Mouse (Mus musculus) layer of hippocampus, adult 18-20 months (tissue): ENCODE results near the gene Rbms3. TPM values are rescaled to one million over a fixed set of nuclear protein-coding genes. Genes with fewer than 3 reads are reported as not detected.

Experiments
- DNase-seq, 2 experiments: peaks; one replicate each; pipeline ENCODE4 v3.0.0; 2022; ENCODE audit warnings: low spot score in 2 of 2
- total RNA-seq, 2 experiments: library from RNA; stranded (reverse); gene quantifications; 2 replicates each; pipeline ENCODE4 v1.2.3; 2021

Gene Rbms3
- total RNA-seq, 2 experiments from 2014 or later: 14.8 to 16.6 TPM

DNA sequence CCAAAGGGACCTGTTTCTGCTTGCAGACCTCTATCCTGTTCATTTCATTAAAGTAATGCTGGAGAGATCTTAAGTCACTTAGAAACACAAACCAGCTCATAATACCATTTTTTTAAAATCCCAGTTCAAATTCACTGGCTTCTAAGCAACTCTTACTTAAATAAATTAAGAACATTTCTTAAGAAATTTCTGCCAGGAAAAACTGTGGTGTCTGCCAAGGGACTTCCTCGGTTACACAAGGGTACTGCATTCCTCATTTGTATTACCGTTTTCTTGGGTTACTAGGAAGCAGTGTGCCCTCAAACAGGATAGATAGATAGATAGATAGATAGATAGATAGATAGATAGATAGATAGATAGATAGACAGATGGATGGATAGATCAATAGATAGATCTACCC is 627.6 kb downstream of the Rbms3 start:
- no peak for DNase-seq

DNA sequence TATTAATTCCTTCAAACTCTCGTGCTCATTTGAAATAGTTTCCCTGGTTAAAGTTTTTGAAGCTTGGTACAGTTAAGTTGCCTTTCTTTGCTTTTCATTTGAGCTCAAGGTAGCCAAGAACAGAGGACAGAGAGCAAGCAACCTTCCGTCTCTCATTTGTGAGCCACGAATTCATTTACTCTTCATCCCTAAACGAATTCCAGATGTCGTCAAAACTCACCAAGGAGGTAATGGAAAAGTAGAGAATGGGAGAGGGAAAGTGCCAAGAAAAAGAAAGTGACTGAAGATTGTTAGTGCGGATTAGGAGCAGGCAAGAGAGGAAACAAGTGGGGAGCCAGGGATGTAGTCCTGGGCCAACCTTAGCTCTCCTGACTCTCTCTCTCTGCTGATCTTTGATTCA is 630.5 kb downstream of the Rbms3 start:
- no peak for DNase-seq

DNA sequence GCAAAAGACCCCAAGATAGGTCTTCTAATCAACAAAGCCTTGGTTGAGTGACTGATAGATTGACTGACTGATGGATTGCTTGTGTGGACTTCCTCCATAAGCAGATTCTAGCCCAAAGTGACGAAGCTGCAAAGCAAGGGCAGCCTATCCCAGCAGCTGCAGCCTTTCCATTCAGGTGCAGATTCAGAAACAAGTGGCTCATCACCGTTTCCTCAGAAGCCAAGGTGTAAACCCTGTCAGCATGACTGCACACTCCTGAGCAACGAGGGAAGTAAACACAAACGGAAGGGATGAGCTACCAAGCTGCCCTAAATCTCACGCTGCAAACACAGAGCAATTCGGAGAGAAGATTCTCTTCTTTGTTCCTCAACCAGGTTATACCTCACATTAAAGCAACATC is 639.4 kb downstream of the Rbms3 start:
- DNase-seq: no peak

DNA sequence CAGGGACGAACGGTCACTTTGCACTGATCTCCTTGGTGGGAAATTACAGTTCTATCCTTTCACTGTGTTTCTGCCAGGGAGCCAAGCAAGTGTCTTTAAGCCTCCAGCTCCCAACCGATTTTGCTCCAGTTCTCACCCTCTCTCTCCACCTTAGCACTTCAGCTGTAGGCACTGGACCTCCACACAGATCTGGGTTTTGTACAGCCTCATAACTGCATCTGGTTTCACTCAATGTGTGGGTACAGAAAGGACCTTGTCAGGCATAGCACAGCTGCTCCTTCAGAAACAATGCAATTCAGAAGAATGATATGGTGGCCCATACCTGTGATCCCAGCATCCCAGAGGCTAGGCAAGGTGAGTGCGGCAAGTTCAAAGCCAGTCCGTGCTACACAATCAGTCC is 648.9 kb downstream of the Rbms3 start:
- DNase-seq: no peak

DNA sequence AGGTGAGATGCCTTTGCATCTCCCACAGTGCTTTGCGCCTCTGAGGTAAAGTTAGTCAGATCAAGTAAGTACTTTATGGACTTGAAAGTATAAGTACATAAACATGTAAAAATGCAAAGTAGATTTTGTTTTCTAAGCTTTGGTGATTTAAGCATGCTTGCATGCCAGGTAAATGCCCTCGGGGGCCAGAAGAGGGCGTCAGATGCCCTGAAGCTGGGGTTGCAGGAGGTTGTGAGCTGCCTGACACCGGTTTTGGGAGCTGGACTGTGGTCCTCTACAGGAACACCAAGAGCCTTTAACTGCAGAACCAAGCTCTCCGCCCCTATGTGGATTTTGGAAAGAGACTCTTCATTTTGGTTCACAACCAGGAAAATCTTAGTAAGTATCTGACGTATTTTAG is 652.3 kb downstream of the Rbms3 start:
- no peak for DNase-seq

DNA sequence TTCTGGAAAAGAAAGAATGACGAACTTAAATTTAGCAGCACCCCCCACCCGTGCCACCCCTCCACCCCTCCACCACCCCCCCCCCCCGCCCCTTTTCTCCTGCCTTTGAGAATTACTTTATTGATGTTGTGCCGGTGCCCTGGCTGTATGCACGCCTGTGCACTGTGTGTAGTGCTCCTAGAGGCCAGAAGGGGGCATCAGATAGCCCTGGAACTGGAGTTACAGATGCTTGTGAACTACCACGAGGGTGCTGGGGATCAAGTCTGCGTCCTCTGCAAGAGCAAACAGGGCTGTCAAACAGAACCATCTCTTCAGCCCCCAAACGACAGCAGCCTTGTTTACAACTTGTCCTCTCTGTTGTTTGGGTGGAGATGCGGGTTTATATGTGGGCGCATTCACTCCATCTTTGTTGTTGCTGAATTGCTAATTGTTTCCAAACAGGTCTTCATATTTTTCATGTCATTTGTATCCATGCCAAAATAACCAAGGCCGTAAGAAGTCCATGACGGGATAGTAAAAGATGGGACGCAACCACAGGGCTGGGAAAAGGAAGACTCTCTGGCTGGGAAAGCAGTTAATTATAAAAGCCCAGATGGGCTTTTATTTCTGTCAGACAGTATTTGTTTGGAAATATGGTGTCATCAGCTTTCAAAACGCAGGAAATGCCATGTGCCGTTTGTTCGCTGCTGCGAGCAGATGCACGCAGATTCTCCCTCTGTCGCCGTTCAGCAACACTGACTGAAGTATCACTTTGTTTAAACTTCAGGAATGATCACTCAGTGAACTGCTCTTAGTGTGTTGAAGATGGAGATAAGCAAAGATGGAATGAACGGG is 652.9 kb downstream of the Rbms3 start:
- peak; percentile 68 to 86 for DNase-seq

DNA sequence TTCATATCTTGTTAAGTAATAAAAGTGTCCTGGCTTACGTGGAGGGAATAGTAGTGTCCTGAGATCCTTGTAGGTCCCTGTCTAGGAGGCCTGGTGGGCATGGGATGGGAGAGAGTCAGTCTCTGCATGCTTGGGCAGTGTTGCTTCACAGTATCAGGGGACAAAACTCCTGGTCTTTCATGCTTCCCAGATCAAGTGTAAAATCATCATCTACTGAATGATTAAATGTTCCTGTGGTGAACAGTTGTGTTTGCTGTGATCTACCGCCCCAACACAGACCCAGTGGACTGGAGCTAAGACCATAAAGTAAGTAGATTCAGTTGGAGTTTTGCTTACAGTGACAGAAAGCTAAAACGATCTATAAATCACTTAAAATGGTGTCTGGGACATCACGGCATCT is 654.4 kb downstream of the Rbms3 start:
- DNase-seq: no peak

DNA sequence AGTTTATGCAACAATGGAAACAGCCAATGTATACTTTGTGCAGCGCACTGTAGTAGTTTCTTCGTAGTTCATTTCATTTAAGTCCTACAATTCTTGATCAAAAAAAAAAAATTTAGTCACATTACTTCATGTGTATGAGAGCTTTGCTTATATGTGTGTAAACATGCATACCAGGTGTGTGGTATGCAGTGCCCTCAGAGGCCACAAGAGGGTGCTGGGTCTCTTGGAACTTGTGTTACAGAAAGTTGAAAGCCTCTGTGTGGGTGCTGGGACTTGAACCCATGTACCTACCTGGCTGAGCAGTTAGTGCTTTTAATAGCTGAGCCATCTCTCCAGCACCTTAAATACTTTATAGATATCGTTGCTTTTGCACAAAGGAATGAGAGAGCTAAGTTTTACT is 655.6 kb downstream of the Rbms3 start:
- DNase-seq: no peak

DNA sequence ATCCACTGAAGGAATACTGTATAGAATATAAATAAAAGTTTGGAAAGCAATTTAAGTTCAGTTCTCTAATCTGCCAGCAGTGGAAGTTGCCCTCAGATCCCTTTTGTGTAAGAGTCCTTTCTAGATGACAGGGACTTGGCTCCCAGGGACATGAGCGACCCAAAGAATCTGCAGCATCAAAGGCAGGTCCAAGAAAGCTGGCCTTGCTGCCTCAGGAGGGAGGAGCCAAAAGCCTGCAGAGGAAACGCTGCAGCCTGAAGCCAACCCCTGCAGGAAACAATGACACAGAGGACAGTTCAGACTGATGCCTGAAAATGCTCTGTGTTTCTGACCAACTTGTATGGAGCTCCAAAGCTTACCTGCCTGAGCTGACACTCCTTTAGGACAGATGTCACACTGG is 656.1 kb downstream of the Rbms3 start:
- DNase-seq: no peak

DNA sequence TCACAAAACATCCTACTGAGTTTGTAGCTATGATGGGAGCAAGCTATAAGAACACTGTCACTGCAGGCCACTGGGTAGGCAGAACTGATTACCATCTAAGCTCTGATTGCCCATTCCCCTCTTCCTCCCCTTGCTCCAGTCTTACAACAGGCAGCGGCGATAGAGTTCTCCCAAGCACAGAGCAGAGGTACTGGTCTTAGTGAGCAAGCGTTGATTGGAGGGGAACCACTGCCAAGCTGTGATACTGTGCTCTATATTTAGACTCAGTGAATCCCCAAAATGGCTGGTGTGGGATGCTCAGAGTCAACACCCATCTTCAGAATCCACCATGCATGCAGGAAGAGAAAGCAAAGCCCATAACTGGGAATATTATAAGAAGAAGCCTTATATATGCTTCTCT is 662.4 kb downstream of the Rbms3 start:
- no peak for DNase-seq

DNA sequence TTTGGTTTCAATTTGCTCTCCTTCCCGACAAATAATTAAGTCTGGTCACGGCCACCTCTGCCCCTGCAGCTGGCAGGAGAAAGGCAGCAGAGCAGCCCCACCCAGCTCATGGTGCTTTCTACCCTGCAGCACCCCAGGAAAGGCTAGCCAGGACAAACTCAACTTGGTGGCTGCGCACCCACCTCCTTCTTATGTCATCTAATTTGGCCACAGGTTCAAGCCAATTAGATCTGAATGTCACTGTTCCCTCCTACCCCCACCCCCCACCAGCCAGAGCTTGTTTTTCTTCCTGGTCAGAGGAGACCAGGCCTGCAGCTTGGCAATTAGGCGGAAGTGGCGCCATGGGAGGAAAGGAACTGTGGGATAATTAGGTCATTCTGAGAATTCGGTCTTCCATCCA is 664.0 kb downstream of the Rbms3 start:
- no peak for DNase-seq

DNA sequence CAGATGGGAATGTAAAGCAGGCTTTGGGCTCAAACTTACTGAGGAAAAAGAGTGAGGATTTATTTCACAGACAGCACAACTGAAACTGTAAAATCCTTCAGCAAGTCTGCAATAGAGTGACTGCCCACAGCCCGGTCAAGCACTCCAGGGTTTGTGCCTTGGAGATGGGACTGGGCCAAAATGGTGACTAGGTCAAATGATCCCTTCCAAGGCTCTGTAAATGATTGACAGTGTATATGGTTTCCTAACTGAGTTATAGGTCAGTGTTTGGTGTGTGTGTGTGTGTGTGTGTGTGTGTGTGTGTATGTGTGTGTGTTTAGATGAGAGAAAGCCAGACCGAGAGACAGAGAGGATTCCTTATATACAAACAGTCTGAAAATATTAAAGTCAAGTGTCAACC is 673.6 kb downstream of the Rbms3 start:
- DNase-seq: no peak

DNA sequence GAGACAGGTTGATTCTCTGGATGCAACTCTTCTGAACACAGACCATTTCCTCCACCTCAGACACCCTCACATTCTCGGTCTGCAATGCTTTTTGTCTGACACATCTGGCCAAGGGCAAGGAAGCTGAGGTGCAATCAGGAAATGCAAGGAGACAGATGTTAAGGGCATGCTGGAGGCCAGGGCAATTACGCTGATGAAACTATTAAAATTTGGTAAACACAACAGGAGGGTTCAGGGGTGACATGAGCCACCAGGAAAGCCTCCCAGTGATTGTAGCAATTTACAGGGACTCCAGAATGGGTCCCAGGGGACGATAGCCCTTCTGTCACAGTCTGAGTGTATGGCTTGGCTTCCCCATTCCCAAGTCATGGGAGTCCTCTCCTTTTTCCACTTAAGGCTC is 681.5 kb downstream of the Rbms3 start:
- no peak for DNase-seq

DNA sequence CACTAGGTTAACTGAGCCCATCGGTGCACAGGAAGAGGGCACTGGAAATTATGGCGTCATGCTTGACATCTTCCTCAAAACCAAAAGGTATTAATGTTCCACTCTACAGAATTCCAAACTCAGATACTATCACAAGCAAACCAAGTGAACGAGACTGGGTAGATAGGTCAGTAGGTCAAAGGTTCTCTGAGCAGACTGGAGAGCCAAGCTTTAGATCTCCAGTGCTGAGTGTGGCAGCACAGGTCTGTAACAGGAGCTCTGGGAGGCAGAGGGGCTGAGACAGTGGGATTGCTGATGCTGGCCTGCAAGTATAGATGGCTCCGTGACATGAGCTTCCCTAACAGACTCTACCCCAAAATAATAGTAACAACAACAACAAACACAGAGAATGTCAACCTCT is 682.3 kb downstream of the Rbms3 start:
- DNase-seq: no peak

DNA sequence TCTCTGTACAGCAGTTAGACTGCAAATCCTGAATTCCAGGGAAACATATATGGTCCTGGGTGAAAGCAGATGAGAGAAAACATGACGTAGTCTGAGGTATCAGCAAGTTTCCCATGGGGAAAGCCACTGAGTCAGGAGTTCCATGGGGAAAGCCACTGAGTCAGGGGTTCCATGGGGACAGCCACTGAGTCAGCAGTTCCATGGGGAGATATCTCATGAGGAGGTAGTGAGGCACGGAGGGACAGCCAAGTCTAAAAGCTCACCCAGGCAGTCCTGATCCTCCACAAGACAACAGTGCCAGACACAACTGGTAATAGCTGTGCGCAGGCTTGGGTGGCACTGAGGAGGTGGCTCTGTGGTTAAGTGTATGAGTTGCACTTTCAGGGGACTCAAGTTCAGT is 682.9 kb downstream of the Rbms3 start:
- no peak for DNase-seq

DNA sequence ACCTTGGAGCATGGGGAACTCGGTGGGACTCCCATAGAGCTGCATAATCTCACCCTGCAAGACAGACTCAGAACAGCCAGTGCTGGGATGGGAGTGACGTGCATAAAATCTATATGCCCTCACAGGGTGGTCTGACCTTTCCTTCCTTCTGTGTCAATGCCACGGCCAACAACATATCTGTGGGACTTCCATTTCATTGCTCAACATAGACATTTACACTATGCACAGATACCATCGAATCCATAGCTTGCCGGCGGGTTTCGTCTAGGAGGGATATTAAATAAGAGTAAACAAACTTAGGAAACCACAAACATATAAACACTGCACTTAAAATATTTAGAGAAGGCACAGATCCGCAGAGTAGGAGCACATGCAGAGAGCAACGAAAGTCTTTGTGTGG is 684.0 kb downstream of the Rbms3 start:
- DNase-seq: no peak

DNA sequence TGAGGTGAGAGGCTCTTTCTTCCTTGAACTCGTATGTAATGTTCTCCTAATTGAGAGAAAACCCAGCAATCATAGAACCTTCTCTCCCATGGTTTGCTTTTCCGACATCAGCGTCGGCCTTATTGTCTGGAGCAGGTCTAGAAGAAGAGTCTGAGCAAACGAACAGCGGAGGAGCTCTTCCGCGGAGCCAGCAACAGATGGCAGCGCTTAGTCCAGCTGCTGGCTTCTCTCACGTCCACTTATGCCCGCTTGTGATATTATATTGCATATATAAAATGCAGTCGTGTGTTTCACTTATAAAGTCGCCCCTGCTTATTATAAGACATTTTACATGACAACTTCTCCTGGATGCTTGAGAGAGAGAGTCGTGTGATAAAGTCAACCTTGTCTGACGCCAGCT is 685.8 kb downstream of the Rbms3 start:
- no peak for DNase-seq

DNA sequence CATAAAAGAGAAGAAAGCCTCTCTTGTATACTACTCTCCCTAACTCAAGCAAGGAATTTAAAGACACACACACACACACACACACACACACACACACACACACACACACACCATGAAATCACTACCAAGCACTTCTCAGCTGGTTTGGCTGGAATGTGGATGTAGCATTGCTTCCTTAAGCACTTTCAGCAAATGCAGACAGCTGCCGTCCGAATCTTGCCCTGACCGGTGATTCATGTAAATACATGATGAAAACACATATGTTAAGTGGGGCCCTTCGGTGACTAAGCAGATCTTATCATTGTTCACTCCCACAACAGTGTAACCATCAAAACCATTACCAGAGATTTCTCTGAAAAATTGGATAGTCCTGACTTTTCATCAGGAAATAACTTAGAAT is 688.6 kb downstream of the Rbms3 start:
- DNase-seq: no peak

DNA sequence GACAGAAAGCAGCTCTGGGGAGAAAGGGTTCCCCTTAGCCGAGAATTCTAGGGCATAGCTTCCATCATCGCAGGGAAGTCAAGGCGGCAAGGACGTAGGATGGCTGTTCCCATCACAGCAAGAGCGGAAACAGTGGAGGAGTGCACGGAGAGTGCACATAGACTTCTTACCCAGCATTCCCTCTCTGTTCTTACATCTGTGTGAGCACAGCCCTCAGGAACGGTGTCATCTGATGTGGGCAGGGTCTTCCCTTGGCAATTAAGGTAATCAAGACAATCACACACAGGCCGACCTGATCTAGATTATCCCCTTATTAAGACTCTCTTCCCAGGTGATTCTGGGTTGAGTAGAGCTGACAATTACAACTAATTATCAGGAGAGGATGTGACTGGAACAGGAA is 689.0 kb downstream of the Rbms3 start:
- DNase-seq: no peak

DNA sequence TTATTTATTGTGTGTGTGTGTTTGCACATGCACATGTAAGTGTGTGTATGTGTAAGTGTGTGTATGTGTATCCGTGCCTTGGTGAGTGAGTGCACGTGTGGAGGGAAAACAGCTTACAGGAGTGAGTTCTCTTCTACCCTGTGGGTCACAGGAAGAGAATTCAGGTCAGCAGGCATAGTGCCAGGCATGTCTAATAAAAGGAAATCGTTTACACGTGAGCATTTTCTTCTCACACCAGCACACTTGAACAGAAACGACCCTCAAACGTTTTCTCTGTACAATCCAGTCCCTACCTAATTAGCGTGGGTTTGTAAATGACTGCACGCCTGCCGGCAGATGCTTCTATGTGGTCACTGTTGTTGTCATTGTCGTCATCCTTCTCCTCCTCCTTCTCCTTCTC is 701.4 kb downstream of the Rbms3 start:
- no peak for DNase-seq

DNA sequence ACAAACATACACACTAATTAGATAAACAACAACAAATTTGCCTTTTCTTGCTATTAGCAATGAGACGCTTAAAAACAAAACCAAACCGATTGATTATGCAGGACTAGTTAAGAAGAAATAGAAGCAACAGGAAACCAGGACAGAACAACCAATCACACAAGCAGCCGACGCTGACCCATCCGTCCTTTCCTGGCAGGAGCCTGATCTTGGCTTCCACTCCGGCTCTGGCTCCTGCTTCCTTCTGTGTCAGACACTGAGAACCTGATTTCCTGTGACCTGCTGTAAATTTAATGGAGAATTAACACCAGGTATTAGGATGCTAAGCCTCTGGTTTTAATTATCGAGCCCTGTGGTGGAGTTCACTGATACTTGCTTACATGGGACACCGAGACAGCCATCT is 706.6 kb downstream of the Rbms3 start:
- no peak for DNase-seq

DNA sequence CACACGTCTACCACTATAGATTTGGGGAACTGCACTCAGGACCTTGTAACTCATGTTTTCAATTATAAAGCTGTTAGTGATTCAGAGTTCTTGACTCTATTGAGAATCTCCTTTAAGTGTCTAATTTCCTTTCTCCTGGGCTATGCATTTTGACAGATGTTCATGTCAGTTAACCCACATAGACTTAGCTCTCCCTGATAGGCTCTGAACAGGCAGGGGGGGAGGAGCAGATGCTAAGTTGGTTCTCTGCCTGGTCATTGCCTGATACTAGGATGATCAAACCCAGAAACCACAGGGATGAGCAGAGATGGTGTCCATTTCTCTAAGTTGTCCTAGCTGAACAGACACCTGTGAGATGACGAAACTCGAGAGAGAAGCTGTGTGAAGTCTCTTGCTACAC is 707.2 kb downstream of the Rbms3 start:
- no peak for DNase-seq

DNA sequence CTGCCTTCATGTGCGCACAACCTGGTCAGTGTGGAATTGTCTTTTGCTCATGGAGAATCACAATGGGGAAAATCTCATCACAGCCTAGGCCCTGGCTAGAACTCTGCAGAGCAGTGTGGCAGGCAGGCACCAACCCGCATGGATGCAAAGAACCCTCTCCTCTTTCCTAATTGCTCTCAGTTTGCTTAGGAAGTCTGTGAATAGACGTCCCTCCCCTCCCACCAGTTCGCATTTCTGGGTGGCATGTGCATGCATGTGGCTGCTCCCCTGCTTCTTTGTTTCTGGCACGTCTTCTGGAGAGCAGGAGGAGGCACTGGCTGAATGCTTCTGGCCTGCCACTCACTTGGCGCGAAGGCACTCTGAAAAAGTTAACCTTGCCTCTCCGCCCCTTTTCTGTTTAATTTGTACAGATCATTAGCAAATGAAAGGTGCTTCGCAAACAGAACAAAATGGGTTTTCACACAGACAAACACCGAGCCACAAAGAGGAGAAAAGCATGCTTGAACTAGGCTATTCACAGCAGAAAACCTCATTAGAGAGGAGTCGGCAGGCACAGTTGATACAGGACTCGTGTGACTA is 710.2 kb downstream of the Rbms3 start:
- DNase-seq: peak in 1 of 2 experiments; percentile 6
